Mouse (Mus musculus): ENCODE results near the gene Rbm17. TPM values are rescaled to one million over a fixed set of nuclear protein-coding genes. Genes with fewer than 3 reads are reported as not detected.
"Not testable (repeated sequence)": the region's sequence is repeated elsewhere in the genome, so short reads cannot be mapped to it uniquely, and the experiment has no call there.

Gene Rbm17
- polyA plus RNA-seq, 1 experiment from 2014 or later: 190 TPM

GRCm38 (mm10) chr2:11552297-11552821 is 51.6 kb downstream of the Rbm17 start:
- Histone ChIP-seq H3K4me3 (peak overlapping the region; percentile 61), H3K27ac (no peak overlapping the region), H3K36me3 (no peaks in the 10 kb centered on the region), H3K9me3 (replicated peaks) (no peaks in the 10 kb centered on the region), H3K27me3 (ENCODE audit: low read depth, poor library complexity, severe bottlenecking) (peaks cover 57% of the 10 kb centered on the region), H3K4me1 (peaks cover 21% of the 10 kb centered on the region)
- 3% methylated on average over 9 of the region's 9 CpGs for WGBS
- DNase-seq (ENCODE audit: low spot score): peak; percentile 33

DNA sequence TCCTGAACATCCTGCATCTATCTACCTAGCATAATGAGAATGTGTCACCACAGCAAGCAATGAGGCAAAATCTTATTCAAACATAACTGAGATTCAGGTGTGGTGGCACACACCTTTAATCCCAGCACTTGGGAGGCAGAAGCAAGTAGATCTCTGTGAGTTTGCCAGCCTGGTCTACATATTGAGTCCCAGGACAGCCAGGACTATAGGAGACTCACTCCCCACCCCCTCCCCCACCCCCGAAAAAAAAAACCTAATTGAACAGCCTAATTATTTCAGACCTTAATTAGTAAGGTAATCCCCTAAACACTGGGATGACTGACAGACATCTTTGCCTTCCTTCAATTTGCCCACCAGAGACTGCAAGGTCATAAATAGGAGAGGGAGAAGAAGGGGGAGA is 52.2 kb downstream of the Rbm17 start:
- Histone ChIP-seq H3K36me3 (no peaks in the 10 kb centered on the region), H3K27ac (no peak overlapping the region), H3K4me1 (peaks cover 21% of the 10 kb centered on the region), H3K4me3 (no peak overlapping the region), H3K27me3 (ENCODE audit: low read depth, poor library complexity, severe bottlenecking) (peaks cover 57% of the 10 kb centered on the region), H3K9me3 (replicated peaks) (no peaks in the 10 kb centered on the region)
- no peak for DNase-seq (ENCODE audit: low spot score)
- 29% methylated on average over 1 of the region's 1 CpGs for WGBS

DNA sequence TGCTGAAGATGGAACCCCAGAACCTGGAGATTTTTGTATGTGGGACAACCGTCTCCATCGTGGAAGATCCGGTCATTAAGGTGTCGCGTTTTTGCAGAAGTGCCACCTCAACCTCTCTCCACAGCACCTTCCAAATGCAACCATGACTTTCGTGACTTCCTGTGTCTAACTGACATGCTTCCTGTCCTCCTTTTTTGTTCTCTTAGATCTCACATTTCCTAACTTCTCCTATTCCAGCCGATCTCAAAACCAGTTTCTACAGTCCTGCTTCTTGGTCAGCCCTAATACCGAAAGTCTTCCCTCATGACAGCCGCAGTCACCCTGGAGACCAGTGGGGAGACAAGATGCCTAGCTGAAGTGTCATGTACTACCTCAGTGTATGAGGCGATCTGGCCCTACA is 55.4 kb downstream of the Rbm17 start:
- Histone ChIP-seq H3K27me3 (ENCODE audit: low read depth, poor library complexity, severe bottlenecking) (peaks cover 30% of the 10 kb centered on the region), H3K36me3 (no peaks in the 10 kb centered on the region), H3K4me1 (peaks cover 16% of the 10 kb centered on the region), H3K9me3 (replicated peaks) (no peaks in the 10 kb centered on the region), H3K27ac (no peak overlapping the region), H3K4me3 (no peak overlapping the region)
- 87% methylated on average over 10 of the region's 10 CpGs for WGBS
- DNase-seq (ENCODE audit: low spot score): no peak

- Histone ChIP-seq H3K4me1 (peaks cover 7% of the 10 kb centered on the region), H3K9me3 (replicated peaks) (no peaks in the 10 kb centered on the region), H3K36me3 (no peaks in the 10 kb centered on the region), H3K27me3 (ENCODE audit: low read depth, poor library complexity, severe bottlenecking) (peaks cover 21% of the 10 kb centered on the region), H3K27ac (no peak overlapping the region), H3K4me3 (no peak overlapping the region)
- no peak for DNase-seq (ENCODE audit: low spot score)
- WGBS: 64% methylated on average over 2 of the region's 2 CpGs
Observed at GRCm38 (mm10) chr2:11547609-11548008, 56.3 kb downstream of the Rbm17 start.

DNA sequence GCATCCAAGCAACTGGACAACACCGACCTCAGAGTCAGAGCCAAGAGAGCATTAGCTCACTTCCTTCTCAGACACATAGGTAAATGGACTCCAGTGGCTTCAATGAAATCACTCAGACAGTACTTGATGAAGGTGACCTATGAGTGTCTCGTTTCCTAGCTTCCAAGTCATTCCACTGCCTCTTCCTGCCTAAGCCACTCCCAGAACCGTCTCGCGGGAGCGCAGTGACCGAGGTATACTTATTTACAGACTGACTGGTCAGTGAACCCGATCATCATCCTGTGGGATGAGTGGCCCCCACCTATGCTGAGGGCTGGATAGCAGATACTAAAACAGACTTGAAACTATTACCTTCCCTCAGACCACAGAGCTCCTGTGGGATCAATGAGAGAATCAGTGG is 57.9 kb downstream of the Rbm17 start:
- Histone ChIP-seq H3K4me1 (no peaks in the 10 kb centered on the region), H3K4me3 (no peak overlapping the region), H3K27me3 (ENCODE audit: low read depth, poor library complexity, severe bottlenecking) (peaks cover 10% of the 10 kb centered on the region; the same call in 1 of the 2 replicates), H3K27ac (no peak overlapping the region), H3K9me3 (replicated peaks) (no peaks in the 10 kb centered on the region), H3K36me3 (no peaks in the 10 kb centered on the region)
- DNase-seq (ENCODE audit: low spot score): no peak
- 88% methylated on average over 8 of the region's 8 CpGs for WGBS

GRCm38 (mm10) chr2:11545380-11545779 is 58.6 kb downstream of the Rbm17 start:
- H3K27ac ChIP-seq: no peak overlapping the region
- no peaks in the 10 kb centered on the region for H3K36me3 ChIP-seq
- peaks cover 10% of the 10 kb centered on the region; the same call in 1 of the 2 replicates for H3K27me3 ChIP-seq (ENCODE audit: low read depth, poor library complexity, severe bottlenecking)
- 56% methylated on average over 1 of the region's 1 CpGs for WGBS
- H3K4me3 ChIP-seq: no peak overlapping the region
- no peaks in the 10 kb centered on the region for H3K4me1 ChIP-seq
- DNase-seq (ENCODE audit: low spot score): no peak
- no peaks in the 10 kb centered on the region for H3K9me3 ChIP-seq (replicated peaks)

- 81% methylated on average over 5 of the region's 5 CpGs for WGBS
- no peaks in the 10 kb centered on the region for H3K4me1 ChIP-seq
- H3K9me3 ChIP-seq (replicated peaks): no peaks in the 10 kb centered on the region
- H3K36me3 ChIP-seq: no peaks in the 10 kb centered on the region
- DNase-seq (ENCODE audit: low spot score): no peak
- no peak overlapping the region for H3K4me3 ChIP-seq
- no peak overlapping the region for H3K27ac ChIP-seq
- peaks cover under 1% of the 10 kb centered on the region; the same call in 1 of the 2 replicates for H3K27me3 ChIP-seq (ENCODE audit: low read depth, poor library complexity, severe bottlenecking)
Observed at GRCm38 (mm10) chr2:11544342-11544741, 59.6 kb downstream of the Rbm17 start.

DNA sequence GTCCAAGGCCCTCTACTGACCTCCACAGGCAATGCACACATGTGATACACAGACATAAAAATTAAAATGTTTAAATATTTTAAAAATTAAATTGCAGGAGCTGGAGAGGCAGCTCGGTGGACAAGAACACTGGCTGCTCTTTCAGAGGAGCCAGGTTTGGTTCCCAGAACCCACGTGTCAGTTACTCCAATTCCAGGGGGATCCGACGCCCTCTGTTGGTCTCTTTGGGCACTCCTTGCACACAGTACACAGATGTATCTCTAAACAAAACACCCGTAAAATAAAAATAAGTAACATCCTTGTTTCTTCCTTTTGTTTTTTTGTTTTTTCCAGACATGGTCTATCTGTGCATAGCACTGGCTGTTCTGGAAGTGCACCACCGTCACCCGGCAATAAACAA is 60.8 kb downstream of the Rbm17 start:
- 77% methylated on average over 7 of the region's 7 CpGs for WGBS
- H3K27ac ChIP-seq: no peak overlapping the region
- H3K4me3 ChIP-seq: no peak overlapping the region
- no peaks in the 10 kb centered on the region for H3K9me3 ChIP-seq (replicated peaks)
- no peaks in the 10 kb centered on the region for H3K27me3 ChIP-seq (ENCODE audit: low read depth, poor library complexity, severe bottlenecking)
- no peaks in the 10 kb centered on the region for H3K36me3 ChIP-seq
- no peaks in the 10 kb centered on the region for H3K4me1 ChIP-seq
- DNase-seq (ENCODE audit: low spot score): no peak

- DNase-seq (ENCODE audit: low spot score): peak; percentile 53
- Histone ChIP-seq H3K36me3 (no peaks in the 10 kb centered on the region), H3K27me3 (ENCODE audit: low read depth, poor library complexity, severe bottlenecking) (no peaks in the 10 kb centered on the region), H3K4me3 (no peak overlapping the region), H3K4me1 (no peaks in the 10 kb centered on the region), H3K27ac (no peak overlapping the region), H3K9me3 (replicated peaks) (no peaks in the 10 kb centered on the region)
- WGBS: 94% methylated on average over 1 of the region's 1 CpGs
Observed at GRCm38 (mm10) chr2:11542640-11543039, 61.3 kb downstream of the Rbm17 start.

GRCm38 (mm10) chr2:11542121-11542520 is 61.8 kb downstream of the Rbm17 start:
- H3K27ac ChIP-seq: no peak overlapping the region
- DNase-seq (ENCODE audit: low spot score): no peak
- 89% methylated on average over 1 of the region's 1 CpGs for WGBS
- H3K9me3 ChIP-seq (replicated peaks): no peaks in the 10 kb centered on the region
- H3K4me1 ChIP-seq: no peaks in the 10 kb centered on the region
- H3K36me3 ChIP-seq: no peaks in the 10 kb centered on the region
- no peak overlapping the region for H3K4me3 ChIP-seq
- no peaks in the 10 kb centered on the region for H3K27me3 ChIP-seq (ENCODE audit: low read depth, poor library complexity, severe bottlenecking)

DNA sequence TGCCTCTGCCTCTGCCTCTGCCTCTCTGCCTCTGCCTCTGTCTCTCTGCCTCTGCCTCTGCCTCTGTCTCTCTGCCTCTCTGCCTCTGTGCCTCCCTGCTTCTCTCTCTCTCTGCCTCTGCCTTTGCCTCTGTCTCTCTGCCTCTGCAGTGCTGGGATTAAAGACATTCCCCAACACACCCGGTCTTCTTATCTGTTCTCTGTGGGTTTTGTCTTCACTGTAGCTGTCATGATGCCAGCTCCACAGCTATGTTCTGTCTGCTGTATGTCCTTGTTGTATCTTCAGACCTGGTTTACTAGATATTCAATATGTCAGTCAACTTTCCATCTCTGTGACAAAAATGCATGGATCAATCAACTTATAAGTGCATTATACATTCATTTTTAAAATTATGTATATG is 62.4 kb downstream of the Rbm17 start:
- H3K9me3 ChIP-seq (replicated peaks); H3K4me3 ChIP-seq; DNase-seq (ENCODE audit: low spot score); H3K4me1 ChIP-seq; H3K27me3 ChIP-seq (ENCODE audit: low read depth, poor library complexity, severe bottlenecking); H3K27ac ChIP-seq; H3K36me3 ChIP-seq: not testable (repeated sequence)
- 70% methylated on average over 1 of the region's 1 CpGs for WGBS

DNA sequence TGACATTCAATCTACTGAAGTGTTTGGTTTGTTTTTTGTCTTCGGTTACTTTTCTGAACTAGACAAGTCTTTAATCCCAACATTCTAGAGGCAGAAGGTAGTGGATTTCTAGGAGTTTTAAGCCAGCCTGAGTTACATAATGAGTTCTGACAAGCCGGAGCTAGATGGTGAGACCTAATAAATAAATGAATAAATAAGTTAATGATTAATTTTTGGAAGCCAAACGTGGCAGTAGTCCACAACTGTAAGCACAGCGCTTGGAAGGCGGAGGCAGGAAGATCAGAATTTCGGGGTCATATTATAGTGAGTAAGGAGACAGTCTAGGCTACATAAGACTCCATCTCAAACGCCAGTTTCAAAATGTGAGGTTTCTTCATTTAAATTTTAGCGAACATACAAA is 68.0 kb downstream of the Rbm17 start:
- no peak for DNase-seq (ENCODE audit: low spot score)
- Histone ChIP-seq H3K4me3 (peak overlapping the region; percentile 54), H3K36me3 (no peaks in the 10 kb centered on the region), H3K27ac (no peak overlapping the region), H3K9me3 (replicated peaks) (no peaks in the 10 kb centered on the region), H3K4me1 (peaks cover 3% of the 10 kb centered on the region; the same call in 1 of the 2 replicates), H3K27me3 (ENCODE audit: low read depth, poor library complexity, severe bottlenecking) (no peaks in the 10 kb centered on the region)
- 70% methylated on average over 8 of the region's 8 CpGs for WGBS
